Mouse (Mus musculus) frontal cortex, postnatal 25 days (tissue): Measurements from ENCODE around the gene Olfr311.

Source experiments
- DNase-seq, 2 experiments: peaks; one replicate each; pipeline ENCODE4 v3.0.0; 2022; ENCODE audit warnings: low spot score in 2 of 2

The Olfr311 gene

GRCm38 (mm10) chr11:58870961-58871360, 31.9 kb downstream of the Olfr311 start:
- DNase-seq: no peak

DNA sequence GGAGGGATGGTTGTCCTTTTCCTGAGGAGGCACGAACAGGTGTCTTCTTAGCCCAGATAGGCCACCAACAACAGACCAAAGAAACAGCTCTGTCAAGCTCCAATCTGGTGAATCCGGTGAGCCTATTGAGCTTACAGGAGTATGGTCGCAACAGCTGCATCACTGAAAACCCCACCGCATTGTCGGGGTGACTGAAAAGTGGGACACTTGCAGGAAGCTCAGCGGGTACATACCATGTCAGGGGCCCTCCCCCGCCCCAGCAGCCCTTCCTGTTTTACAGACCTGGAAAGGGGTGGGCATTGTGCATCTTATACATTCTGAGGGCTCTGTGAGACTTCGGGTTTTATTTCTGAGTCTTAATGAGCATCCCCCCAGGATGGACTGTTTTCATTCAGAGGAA, 44.7 kb downstream of the Olfr311 start:
- no peak for DNase-seq

GRCm38 (mm10) chr11:58890511-58890910, 51.5 kb downstream of the Olfr311 start:
- no peak for DNase-seq
